Mouse (Mus musculus): ENCODE data around the gene Gm28553. TPM values are rescaled to one million over a fixed set of nuclear protein-coding genes. Genes with fewer than 3 reads are reported as not detected.

The Gm28553 gene
- not detected in 4 replicates for total RNA-seq (2023)

DNA sequence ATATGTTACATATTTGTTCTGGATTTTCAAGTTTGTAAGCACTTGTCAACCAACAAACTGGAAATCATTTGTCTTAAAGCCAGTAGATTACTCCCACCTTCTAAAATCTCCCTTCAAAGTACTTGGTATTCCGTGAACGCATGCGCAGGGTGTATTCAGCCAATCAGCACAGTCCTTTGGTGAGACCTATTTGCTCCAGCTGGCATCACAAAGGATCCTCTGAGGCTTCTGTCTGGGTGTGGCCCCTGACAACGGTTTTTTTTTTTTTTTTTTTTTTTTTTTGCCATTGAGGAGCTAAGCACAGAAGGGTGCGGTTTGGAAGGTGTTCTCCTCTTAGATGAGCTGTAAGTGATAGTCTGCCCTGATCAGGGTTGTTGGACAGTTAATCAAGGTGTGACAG, at the start of gene Gm28553:
TSS of gene Gm28553 (plus strand) at position 301 of the 400 bp plus-strand sequence.

Data from B cell, adult 62 days (primary cell).